Mouse (Mus musculus) left cerebral cortex, postnatal 36 days (tissue): ENCODE data around the gene Cmtm4. TPM values are rescaled to one million over a fixed set of nuclear protein-coding genes. Genes with fewer than 3 reads are reported as not detected.
"Not testable (repeated sequence)": the region's sequence is repeated elsewhere in the genome, so short reads cannot be mapped to it uniquely, and the experiment has no call there.

Experiments
- DNase-seq, 2 experiments: peaks; one replicate each; pipeline ENCODE4 v3.0.0; 2021 to 2022; ENCODE audit warnings: low spot score in 2 of 2, mixed read lengths in 1 of 2
- intact Hi-C: fragments of 180-260 bp; cut with DNase I; formaldehyde crosslinking; loops from one replicate; pipeline ENCODE4 v1.15.1; 2025
- total RNA-seq, 2 experiments: library from RNA; stranded (reverse); gene quantifications; 2 replicates each; pipeline ENCODE4 v1.2.3; 2021

Cmtm4 gene
- total RNA-seq, 2 experiments from 2014 or later = 79.5 to 82.1 TPM

GRCm38 (mm10) chr8:104344622-104345021, 51.0 kb downstream of the Cmtm4 start:
- no peak for DNase-seq
- intact Hi-C loops = loop anchor here (2.0 to 10.0 kb wide), 6 partner anchors 58 to 228 kb away; partner anchors contain the start of genes Cklf and Dync1li2

GRCm38 (mm10) chr8:104343957-104344356, 51.6 kb downstream of the Cmtm4 start:
- peak; percentile 82 to 85 for DNase-seq
- intact Hi-C loops = loop anchor here (2.0 to 10.0 kb wide), 7 partner anchors 58 to 228 kb away; partner anchors contain the start of genes Cklf and Dync1li2

- DNase-seq = no peak
- intact Hi-C loops = loop anchor here (2.0 to 10.0 kb wide), 6 partner anchors 60 to 230 kb away; partner anchors contain the start of gene Cklf
Measured at GRCm38 (mm10) chr8:104342426-104342825, 53.2 kb downstream of the Cmtm4 start.

GRCm38 (mm10) chr8:104341678-104342077, 53.9 kb downstream of the Cmtm4 start:
- DNase-seq = no peak
- intact Hi-C loops = loop anchor here (2.0 to 10.0 kb wide), 6 partner anchors 61 to 231 kb away; partner anchors contain the start of gene Cklf

- intact Hi-C loops = loop anchor here (5.0 to 10.0 kb wide), 5 partner anchors 61 to 231 kb away; partner anchors contain the start of gene Cklf
Measured at GRCm38 (mm10) chr8:104341106-104341561, 54.5 kb downstream of the Cmtm4 start.

GRCm38 (mm10) chr8:104340233-104341105, 55.1 kb downstream of the Cmtm4 start:
- peak; percentile 59 to 69 for DNase-seq
- intact Hi-C loops = loop anchor here (5.0 to 10.0 kb wide), 5 partner anchors 62 to 232 kb away; partner anchors contain the start of gene Cklf

More at GRCm38 (mm10) chr8:104341106-104341561, 54.5 kb downstream of the Cmtm4 start:
- peak in 1 of 2 experiments; percentile 25 for DNase-seq

GRCm38 (mm10) chr8:104339983-104340232, 55.7 kb downstream of the Cmtm4 start:
- intact Hi-C loops = loop anchor here (5.0 to 10.0 kb wide), 5 partner anchors 62 to 232 kb away; partner anchors contain the start of gene Cklf
- DNase-seq = no peak

- intact Hi-C loops = no loop called here
- DNase-seq = no peak
Measured at GRCm38 (mm10) chr8:104339229-104339982, 56.2 kb downstream of the Cmtm4 start, which contains the start of gene Cmtm3. TSS of gene Cmtm3 (plus strand) at chr8:104339410.

GRCm38 (mm10) chr8:104337890-104338289, 57.7 kb downstream of the Cmtm4 start:
- no peak for DNase-seq
- intact Hi-C loops = no loop called here

- intact Hi-C loops = no loop called here
- no peak for DNase-seq
Measured at GRCm38 (mm10) chr8:104336806-104337205, 58.8 kb downstream of the Cmtm4 start.

- intact Hi-C loops = no loop called here
- DNase-seq = no peak
Measured at GRCm38 (mm10) chr8:104334196-104334595, 61.4 kb downstream of the Cmtm4 start.

GRCm38 (mm10) chr8:104333786-104334185, 61.8 kb downstream of the Cmtm4 start:
- DNase-seq = no peak
- intact Hi-C loops = no loop called here

- intact Hi-C loops = no loop called here
- DNase-seq = no peak
Measured at GRCm38 (mm10) chr8:104332665-104333631, 62.7 kb downstream of the Cmtm4 start.

- intact Hi-C loops, DNase-seq: not testable (repeated sequence)
Measured at GRCm38 (mm10) chr8:104321930-104322329, 73.7 kb downstream of the Cmtm4 start, which contains the start of gene Cmtm2b. TSS of gene Cmtm2b (plus strand) at chr8:104322230.

GRCm38 (mm10) chr8:104321267-104321666, 74.3 kb downstream of the Cmtm4 start, which contains the start of gene Gm11020:
TSS of gene Gm11020 (plus strand) at chr8:104321567.
- intact Hi-C loops, DNase-seq: not testable (repeated sequence)

- no peak for DNase-seq
- intact Hi-C loops = no loop called here
Measured at GRCm38 (mm10) chr8:104313311-104313710, 82.3 kb downstream of the Cmtm4 start.

- intact Hi-C loops = not testable (repeated sequence)
Measured at GRCm38 (mm10) chr8:104312023-104312422, 83.6 kb downstream of the Cmtm4 start.

GRCm38 (mm10) chr8:104309441-104310155, 86.0 kb downstream of the Cmtm4 start, which contains the start of the genes Gm45711 and Cmtm1:
TSS of gene Gm45711 (minus strand) at chr8:104310081.
TSS of gene Cmtm1 (minus strand) at chr8:104310145.
- DNase-seq = peak; percentile 12 to 15
- intact Hi-C loops = not testable (repeated sequence)

More at GRCm38 (mm10) chr8:104312023-104312422, 83.6 kb downstream of the Cmtm4 start:
- peak in 1 of 2 experiments; percentile 9 for DNase-seq
